Mouse (Mus musculus): Measurements from ENCODE around the gene Tctex1d2.
"Not testable (repeated sequence)": the region's sequence is repeated elsewhere in the genome, so short reads cannot be mapped to it uniquely, and the experiment has no call there.

Gene Tctex1d2

GRCm38 (mm10) chr16:32433138-32433537, 13.6 kb downstream of the Tctex1d2 start:
- DNase-seq, result no peak

GRCm38 (mm10) chr16:32434066-32434465, 14.6 kb downstream of the Tctex1d2 start:
- no peak for DNase-seq

- no peak for DNase-seq
These were observed 15.2 kb downstream of the Tctex1d2 start for GRCm38 (mm10) chr16:32434691-32435090.

GRCm38 (mm10) chr16:32436657-32437056, 17.2 kb downstream of the Tctex1d2 start:
- no peak for DNase-seq

GRCm38 (mm10) chr16:32437266-32437665, 17.8 kb downstream of the Tctex1d2 start:
- DNase-seq, result no peak

- DNase-seq, result no peak
These were observed 21.9 kb downstream of the Tctex1d2 start for GRCm38 (mm10) chr16:32441432-32441831.

- not testable (repeated sequence) for DNase-seq
These were observed 25.1 kb downstream of the Tctex1d2 start for GRCm38 (mm10) chr16:32444615-32445014.

- DNase-seq, result no peak
These were observed 26.1 kb downstream of the Tctex1d2 start for GRCm38 (mm10) chr16:32445558-32445957.

GRCm38 (mm10) chr16:32446563-32447138, 27.1 kb downstream of the Tctex1d2 start:
- DNase-seq, result no peak

GRCm38 (mm10) chr16:32449665-32450064, 30.2 kb downstream of the Tctex1d2 start:
- no peak for DNase-seq

- DNase-seq, result no peak
These were observed 30.6 kb downstream of the Tctex1d2 start for GRCm38 (mm10) chr16:32450133-32450532.

GRCm38 (mm10) chr16:32453102-32453501, 33.6 kb downstream of the Tctex1d2 start:
- DNase-seq, result no peak

GRCm38 (mm10) chr16:32454646-32455045, 35.1 kb downstream of the Tctex1d2 start:
- no peak for DNase-seq

- no peak for DNase-seq
These were observed 36.6 kb downstream of the Tctex1d2 start for GRCm38 (mm10) chr16:32456086-32456485.

- no peak for DNase-seq
These were observed 37.3 kb downstream of the Tctex1d2 start for GRCm38 (mm10) chr16:32456761-32457160.

- DNase-seq, result peak; percentile 53
These were observed 38.3 kb downstream of the Tctex1d2 start for GRCm38 (mm10) chr16:32457589-32458386.

GRCm38 (mm10) chr16:32460518-32460917, 41.0 kb downstream of the Tctex1d2 start:
- no peak for DNase-seq

- no peak for DNase-seq
These were observed 42.2 kb downstream of the Tctex1d2 start for GRCm38 (mm10) chr16:32461713-32462112.

GRCm38 (mm10) chr16:32462950-32463349, 43.4 kb downstream of the Tctex1d2 start:
- no peak for DNase-seq

GRCm38 (mm10) chr16:32463426-32463825, 43.9 kb downstream of the Tctex1d2 start:
- no peak for DNase-seq

- DNase-seq, result no peak
These were observed 45.4 kb downstream of the Tctex1d2 start for GRCm38 (mm10) chr16:32464908-32465307.

GRCm38 (mm10) chr16:32468488-32468887, 49.0 kb downstream of the Tctex1d2 start:
- DNase-seq, result no peak

- no peak for DNase-seq
These were observed 50.1 kb downstream of the Tctex1d2 start for GRCm38 (mm10) chr16:32469404-32470105.
